Mouse (Mus musculus) stomach, embryonic 14.5 days (tissue): ENCODE measurements around the gene Slc45a3. TPM values are rescaled to one million over a fixed set of nuclear protein-coding genes. Genes with fewer than 3 reads are reported as not detected.
A peak's percentile ranks its signal among the peaks of the same experiment; 100 is the strongest.

Experiments used
- ATAC-seq: fragments of 200-750 bp; cut with Nextera tagmentation; 2 replicates; pipeline ENCODE4 v1.8.0; 2017; ENCODE audit warnings: low read depth, moderate TSS enrichment; ENCODE audit not compliant: insufficient number of reproducible peaks, insufficient read depth, low FRiP score
- H3K27ac ChIP-seq: fragments of 300-500 bp; sonication (generic); 2 replicates; pipeline ENCODE4 v1.5.1; 2014; ENCODE audit warnings: mild to moderate bottlenecking, low read length, moderate library complexity, mixed read lengths
- H3K27me3 ChIP-seq: fragments of 300-500 bp; sonication (generic); 2 replicates; pipeline ENCODE4 v1.6.1; 2014; ENCODE audit warnings: low read length, control low read depth, mixed read lengths; ENCODE audit not compliant: control insufficient read depth, insufficient read depth
- H3K36me3 ChIP-seq: fragments of 300-500 bp; sonication (generic); 2 replicates; pipeline ENCODE4 v1.6.1; 2014; ENCODE audit warnings: mild to moderate bottlenecking, control low read depth, low read length, moderate library complexity, mixed read lengths; ENCODE audit not compliant: control insufficient read depth, insufficient read depth
- H3K4me1 ChIP-seq: fragments of 300-500 bp; sonication (generic); 2 replicates; pipeline ENCODE4 v1.6.1; 2014; ENCODE audit warnings: low read length, control low read depth, mixed read lengths; ENCODE audit not compliant: control insufficient read depth, insufficient read depth
- H3K4me2 ChIP-seq: fragments of 300-500 bp; sonication (generic); replicated peaks from 2 replicates; pipeline ENCODE4 v1.6.1; 2014; ENCODE audit warnings: low read depth, low read length, control low read depth
- H3K4me3 ChIP-seq: fragments of 300-500 bp; sonication (generic); 2 replicates; pipeline ENCODE4 v1.5.1; 2014; ENCODE audit warnings: low read depth, low read length, control low read depth
- H3K9ac ChIP-seq: fragments of 300-500 bp; sonication (generic); replicated peaks from 2 replicates; pipeline ENCODE4 v1.6.1; 2014; ENCODE audit warnings: low read depth, mild to moderate bottlenecking, control low read depth, low read length, moderate library complexity, mixed read lengths
- H3K9me3 ChIP-seq: fragments of 300-500 bp; sonication (generic); 2 replicates; pipeline ENCODE4 v1.6.1; 2016; ENCODE audit warnings: low read depth, low read length, control low read depth; ENCODE audit not compliant: control insufficient read depth
- WGBS: fragments of 180-500 bp; shearing (Covaris S2); extraction: QIAGEN DNeasy Blood & Tissue Kit; methylation state at CpG from one replicate; pipeline ENCODE4 v1.1.7; 2014; 5-methylcytosine and 5-hydroxymethylcytosine counted together
- polyA plus RNA-seq: library from polyadenylated mRNA; unstranded; fragments of >200 nt; fragmentation: Nextera tagmentation; extraction: Ambion mirVana; gene quantifications from 2 replicates; pipeline ENCODE4 v1.2.1, GENCODE M21; 2014

The Slc45a3 gene
- polyA plus RNA-seq, 1 experiment from 2014 or later = 3.8 TPM

- no peak overlapping the region for H3K27ac ChIP-seq
- no peak for ATAC-seq
- WGBS = 83% methylated on average over 8 of the region's 8 CpGs
- no peak overlapping the region for H3K9ac ChIP-seq
- H3K9me3 ChIP-seq = no peaks in the 10 kb centered on the region
- H3K4me1 ChIP-seq = peaks cover 7% of the 10 kb centered on the region; the same call in 1 of the 2 replicates
- H3K4me2 ChIP-seq = no peak overlapping the region
- H3K36me3 ChIP-seq = peaks cover 17% of the 10 kb centered on the region
- H3K4me3 ChIP-seq = no peak overlapping the region
- H3K27me3 ChIP-seq = no peaks in the 10 kb centered on the region
Observed at GRCm38 (mm10) chr1:132012861-132013260, 50.1 kb downstream of the Slc45a3 start.

- Histone ChIP-seq H3K4me1 (no peaks in the 10 kb centered on the region; the same call in 1 of the 2 replicates), H3K4me2 (no peak overlapping the region), H3K4me3 (no peak overlapping the region), H3K9me3 (no peaks in the 10 kb centered on the region), H3K9ac (no peak overlapping the region), H3K27ac (no peak overlapping the region), H3K27me3 (no peaks in the 10 kb centered on the region), H3K36me3 (peaks cover 34% of the 10 kb centered on the region)
- WGBS = 88% methylated on average over 1 of the region's 1 CpGs
- ATAC-seq = no peak
Observed at GRCm38 (mm10) chr1:132014800-132015199, 52.0 kb downstream of the Slc45a3 start.

GRCm38 (mm10) chr1:132016691-132017090 is 53.9 kb downstream of the Slc45a3 start:
- H3K27me3 ChIP-seq = no peaks in the 10 kb centered on the region
- WGBS = 88% methylated on average over 1 of the region's 1 CpGs
- no peaks in the 10 kb centered on the region for H3K9me3 ChIP-seq
- no peaks in the 10 kb centered on the region for H3K4me1 ChIP-seq
- peaks cover 48% of the 10 kb centered on the region for H3K36me3 ChIP-seq
- no peak overlapping the region for H3K4me2 ChIP-seq
- no peak for ATAC-seq
- H3K9ac ChIP-seq = no peak overlapping the region
- no peak overlapping the region for H3K4me3 ChIP-seq
- no peak overlapping the region for H3K27ac ChIP-seq

- H3K4me2 ChIP-seq = no peak overlapping the region
- no peak overlapping the region for H3K27ac ChIP-seq
- no peaks in the 10 kb centered on the region for H3K4me1 ChIP-seq
- no peaks in the 10 kb centered on the region for H3K27me3 ChIP-seq
- H3K4me3 ChIP-seq = no peak overlapping the region
- 82% methylated on average over 7 of the region's 7 CpGs for WGBS
- H3K9ac ChIP-seq = no peak overlapping the region
- H3K9me3 ChIP-seq = no peaks in the 10 kb centered on the region
- peaks cover 63% of the 10 kb centered on the region for H3K36me3 ChIP-seq
- no peak for ATAC-seq
Observed at GRCm38 (mm10) chr1:132019876-132020275, 57.1 kb downstream of the Slc45a3 start.

DNA sequence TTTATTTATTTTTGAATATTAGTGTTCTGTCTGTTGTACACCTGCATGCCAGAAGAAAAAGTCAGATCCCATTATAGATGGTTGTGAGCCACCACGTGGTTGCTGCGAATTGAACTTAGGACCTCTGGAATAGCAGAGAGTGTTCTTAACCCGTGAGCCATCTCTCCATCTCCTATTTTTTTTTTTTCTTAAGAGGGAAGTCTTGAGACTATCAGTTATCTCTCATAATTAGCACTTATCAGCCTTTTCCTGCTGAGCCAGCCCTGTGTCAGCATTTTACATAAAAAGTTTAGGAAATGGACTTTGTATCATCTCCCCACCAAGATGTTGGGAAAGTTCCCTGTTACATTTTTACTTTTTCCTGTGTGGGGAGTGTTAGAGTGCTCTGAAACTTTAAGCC is 59.3 kb downstream of the Slc45a3 start:
- no peak for ATAC-seq
- Histone ChIP-seq H3K27me3 (no peaks in the 10 kb centered on the region), H3K9ac (no peak overlapping the region), H3K9me3 (no peaks in the 10 kb centered on the region), H3K4me3 (no peak overlapping the region), H3K27ac (no peak overlapping the region), H3K4me1 (no peaks in the 10 kb centered on the region), H3K4me2 (no peak overlapping the region), H3K36me3 (peaks cover 66% of the 10 kb centered on the region)
- 76% methylated on average over 3 of the region's 3 CpGs for WGBS

DNA sequence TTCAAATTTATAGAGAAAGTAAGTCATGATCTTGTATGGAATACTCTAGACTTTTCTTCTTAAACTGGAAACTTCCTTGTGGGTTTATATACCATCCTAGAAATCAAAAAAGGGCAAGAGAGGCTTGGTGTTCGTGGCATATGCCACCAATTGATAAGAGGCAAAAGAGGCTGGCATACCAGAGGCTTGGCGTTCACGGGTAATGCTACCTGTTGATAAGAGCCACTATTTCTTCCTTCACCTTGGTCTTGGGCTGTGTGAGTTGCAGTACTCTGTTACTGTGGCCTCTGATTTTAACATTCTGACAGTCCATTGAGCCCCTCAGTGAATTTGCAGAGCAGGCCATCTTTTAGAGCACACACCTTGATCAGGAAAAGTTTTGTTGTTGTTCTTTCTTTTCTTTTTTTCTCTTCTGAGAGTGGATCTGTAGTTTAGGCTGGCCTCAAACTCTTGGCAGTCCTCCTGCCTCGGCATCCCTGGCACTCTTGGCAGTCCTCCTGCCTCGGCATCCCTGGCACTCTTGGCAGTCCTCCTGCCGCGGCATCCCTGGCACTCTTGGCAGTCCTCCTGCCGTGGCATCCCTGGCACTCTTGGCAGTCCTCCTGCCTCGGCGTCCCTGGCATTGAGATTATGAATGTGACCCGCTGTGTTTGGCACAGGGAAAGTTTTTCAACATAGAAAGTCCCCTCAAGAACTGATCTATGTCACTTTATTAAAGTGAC is 64.3 kb downstream of the Slc45a3 start:
- no peaks in the 10 kb centered on the region for H3K4me1 ChIP-seq
- H3K4me2 ChIP-seq = no peak overlapping the region
- H3K27me3 ChIP-seq = no peaks in the 10 kb centered on the region
- ATAC-seq = peak; percentile 79; the same call in 1 of the 2 replicates
- H3K9me3 ChIP-seq = no peaks in the 10 kb centered on the region
- H3K9ac ChIP-seq = no peak overlapping the region
- no peak overlapping the region for H3K27ac ChIP-seq
- H3K36me3 ChIP-seq = peaks cover 52% of the 10 kb centered on the region
- WGBS = 94% methylated on average over 11 of the region's 11 CpGs
- H3K4me3 ChIP-seq = no peak overlapping the region

DNA sequence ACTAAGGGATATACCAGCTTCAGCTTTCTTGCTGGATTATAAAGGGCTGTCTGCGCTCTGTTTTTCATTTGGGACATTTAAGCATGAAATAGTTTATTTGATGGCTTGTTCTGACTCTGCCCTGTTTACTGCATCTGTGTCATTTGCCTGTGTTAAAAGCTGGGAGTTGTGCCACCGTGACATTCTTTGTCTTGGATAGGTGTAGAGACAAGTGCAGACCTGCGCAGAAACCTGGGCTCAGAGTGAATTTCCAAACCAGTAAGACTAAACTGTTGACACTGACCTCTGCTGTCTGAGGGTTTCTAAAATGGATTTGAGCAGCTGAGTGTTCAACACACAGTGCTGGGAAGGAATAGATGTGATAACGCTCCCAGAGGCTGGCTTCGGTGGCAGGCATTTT is 65.2 kb downstream of the Slc45a3 start:
- WGBS = 78% methylated on average over 5 of the region's 5 CpGs
- Histone ChIP-seq H3K36me3 (peaks cover 54% of the 10 kb centered on the region), H3K4me3 (no peak overlapping the region), H3K4me2 (no peak overlapping the region), H3K4me1 (no peaks in the 10 kb centered on the region), H3K27me3 (no peaks in the 10 kb centered on the region), H3K27ac (no peak overlapping the region), H3K9ac (no peak overlapping the region), H3K9me3 (no peaks in the 10 kb centered on the region)
- ATAC-seq = no peak

- Histone ChIP-seq H3K27me3 (no peaks in the 10 kb centered on the region), H3K4me3 (no peak overlapping the region), H3K4me1 (no peaks in the 10 kb centered on the region), H3K9ac (no peak overlapping the region), H3K27ac (no peak overlapping the region), H3K4me2 (no peak overlapping the region), H3K9me3 (no peaks in the 10 kb centered on the region), H3K36me3 (peaks cover 54% of the 10 kb centered on the region)
- ATAC-seq = no peak
- 87% methylated on average over 9 of the region's 9 CpGs for WGBS
Observed at GRCm38 (mm10) chr1:132028413-132028812, 65.6 kb downstream of the Slc45a3 start.

DNA sequence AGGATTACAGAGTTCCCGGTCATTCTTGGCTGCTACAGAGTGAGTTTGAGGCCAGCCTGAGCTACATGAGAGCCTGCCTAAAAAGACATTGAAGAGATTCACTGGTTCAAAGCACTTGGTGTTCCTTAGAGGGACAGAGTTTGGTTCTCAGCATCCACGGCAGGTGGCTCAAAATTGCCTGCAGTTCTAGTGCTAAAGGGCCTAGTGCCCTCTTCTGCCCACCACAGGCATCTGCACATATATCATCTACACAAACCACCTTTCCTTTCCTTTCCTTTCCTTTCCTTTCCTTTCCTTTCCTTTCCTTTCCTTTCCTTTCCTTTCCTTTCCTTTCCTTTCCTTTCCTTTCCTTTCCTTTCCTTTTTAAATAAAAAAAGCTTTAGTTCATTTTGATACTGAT is 67.8 kb downstream of the Slc45a3 start:
- Histone ChIP-seq H3K4me1 (no peaks in the 10 kb centered on the region), H3K4me3 (no peak overlapping the region), H3K27me3 (no peaks in the 10 kb centered on the region), H3K9me3 (no peaks in the 10 kb centered on the region), H3K36me3 (peaks cover 44% of the 10 kb centered on the region), H3K4me2 (no peak overlapping the region), H3K27ac (no peak overlapping the region), H3K9ac (no peak overlapping the region)
- ATAC-seq = no peak
- whole genome bisulfite sequencing = 76% methylated on average over 2 of the region's 2 CpGs
